Mouse (Mus musculus): ENCODE measurements around the gene Plekhg4.

Plekhg4 gene

GRCm38 (mm10) chr8:105373032-105373431, at the start of gene Plekhg4:
TSS of gene Plekhg4 (plus strand) at chr8:105373274.
- in situ Hi-C loops (cut with MboI; ENCODE audit: unreplicated experiment in 2 of 2): no loop called here

GRCm38 (mm10) chr8:105325641-105326093, 47.4 kb upstream of the Plekhg4 start:
- in situ Hi-C loops (cut with MboI; ENCODE audit: unreplicated experiment in 2 of 2): loop anchor here in 1 of 2 experiments (25.0 kb wide), 1 partner anchor 837 kb away; the partner anchor contains the start of genes Pla2g15 and Slc7a6

- in situ Hi-C loops (cut with MboI; ENCODE audit: unreplicated experiment in 2 of 2): loop anchor here in 1 of 2 experiments (25.0 kb wide), 1 partner anchor 836 kb away; the partner anchor contains the start of genes Pla2g15 and Slc7a6
These were observed 46.9 kb upstream of the Plekhg4 start, which contains the start of the genes Lrrc29 and Tmem208 for GRCm38 (mm10) chr8:105326141-105326672. TSS of gene Lrrc29 (minus strand) at chr8:105326278. TSS of gene Tmem208 (plus strand) at chr8:105326354.

GRCm38 (mm10) chr8:105326968-105327367, 46.1 kb upstream of the Plekhg4 start:
- in situ Hi-C loops (cut with MboI; ENCODE audit: unreplicated experiment in 2 of 2): loop anchor here in 1 of 2 experiments (25.0 kb wide), 1 partner anchor 835 kb away; the partner anchor contains the start of genes Pla2g15 and Slc7a6

GRCm38 (mm10) chr8:105330325-105330724, 42.7 kb upstream of the Plekhg4 start:
- in situ Hi-C loops (cut with MboI; ENCODE audit: unreplicated experiment in 2 of 2): loop anchor here in 1 of 2 experiments (25.0 kb wide), 1 partner anchor 832 kb away; the partner anchor contains the start of genes Pla2g15 and Slc7a6

DNA sequence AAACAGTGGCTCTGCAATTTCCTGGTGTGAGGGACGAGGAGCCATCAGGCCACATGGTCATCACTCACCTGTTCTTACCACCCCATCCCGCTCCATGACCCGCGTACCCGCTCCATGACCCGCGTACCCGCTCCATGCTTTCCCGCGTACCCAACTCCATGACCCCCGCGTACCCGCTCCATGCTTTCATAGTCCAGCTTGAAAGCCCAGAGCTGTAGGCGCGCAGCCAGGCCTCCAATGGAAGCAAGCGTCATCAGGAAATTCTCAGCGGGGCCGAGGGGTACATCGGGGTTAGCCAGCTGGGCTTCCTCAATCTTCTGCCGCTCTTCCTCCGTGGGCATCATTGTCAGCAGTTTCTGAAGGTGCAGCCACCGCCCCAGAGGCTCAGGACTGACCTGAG, 41.6 kb upstream of the Plekhg4 start:
- in situ Hi-C loops (cut with MboI; ENCODE audit: unreplicated experiment in 2 of 2): loop anchor here in 1 of 2 experiments (25.0 kb wide), 1 partner anchor 831 kb away; the partner anchor contains the start of genes Pla2g15 and Slc7a6

DNA sequence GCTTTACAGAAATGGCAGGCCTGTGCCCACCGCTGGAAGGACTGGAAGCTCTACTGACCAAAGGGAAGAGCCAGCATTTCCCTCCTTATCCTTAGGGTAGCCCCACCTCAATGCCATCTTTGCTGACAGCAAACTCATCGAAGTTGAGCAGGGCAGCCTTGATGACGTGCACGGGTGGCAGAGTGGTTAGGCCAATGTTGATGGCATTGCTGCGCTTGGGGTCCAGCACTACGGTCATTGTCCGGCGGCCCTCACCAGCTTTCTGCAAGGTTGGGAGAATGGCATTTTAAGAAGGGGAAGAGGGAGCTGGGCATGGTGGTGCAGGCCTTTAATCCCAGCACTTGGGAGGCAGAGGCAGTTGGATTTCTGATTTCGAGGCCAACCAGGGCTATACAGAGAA, 41.1 kb upstream of the Plekhg4 start:
- in situ Hi-C loops (cut with MboI; ENCODE audit: unreplicated experiment in 2 of 2): loop anchor here in 1 of 2 experiments (25.0 kb wide), 1 partner anchor 830 kb away; the partner anchor contains the start of genes Pla2g15 and Slc7a6

DNA sequence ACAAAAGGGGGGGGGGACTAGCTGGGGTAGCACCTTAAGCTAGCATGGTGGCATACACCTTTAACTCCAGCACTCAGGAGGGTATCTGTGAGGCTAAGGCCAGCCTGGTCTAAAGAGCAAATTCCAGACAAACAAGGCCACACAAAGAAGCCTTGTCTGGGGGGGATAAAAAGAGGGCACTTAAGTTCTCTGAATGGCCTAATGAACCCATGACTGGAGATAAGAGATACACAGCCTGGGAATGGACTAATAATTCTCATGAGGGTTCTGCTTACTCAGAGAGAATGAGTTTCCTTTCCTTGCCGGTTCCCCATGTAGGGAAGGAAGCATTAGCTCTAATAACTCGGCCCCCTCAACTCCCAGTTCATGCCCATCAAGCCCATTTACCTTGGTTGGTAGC, 40.6 kb upstream of the Plekhg4 start:
- in situ Hi-C loops (cut with MboI; ENCODE audit: unreplicated experiment in 2 of 2): loop anchor here in 1 of 2 experiments (25.0 kb wide), 1 partner anchor 830 kb away; the partner anchor contains the start of genes Pla2g15 and Slc7a6

DNA sequence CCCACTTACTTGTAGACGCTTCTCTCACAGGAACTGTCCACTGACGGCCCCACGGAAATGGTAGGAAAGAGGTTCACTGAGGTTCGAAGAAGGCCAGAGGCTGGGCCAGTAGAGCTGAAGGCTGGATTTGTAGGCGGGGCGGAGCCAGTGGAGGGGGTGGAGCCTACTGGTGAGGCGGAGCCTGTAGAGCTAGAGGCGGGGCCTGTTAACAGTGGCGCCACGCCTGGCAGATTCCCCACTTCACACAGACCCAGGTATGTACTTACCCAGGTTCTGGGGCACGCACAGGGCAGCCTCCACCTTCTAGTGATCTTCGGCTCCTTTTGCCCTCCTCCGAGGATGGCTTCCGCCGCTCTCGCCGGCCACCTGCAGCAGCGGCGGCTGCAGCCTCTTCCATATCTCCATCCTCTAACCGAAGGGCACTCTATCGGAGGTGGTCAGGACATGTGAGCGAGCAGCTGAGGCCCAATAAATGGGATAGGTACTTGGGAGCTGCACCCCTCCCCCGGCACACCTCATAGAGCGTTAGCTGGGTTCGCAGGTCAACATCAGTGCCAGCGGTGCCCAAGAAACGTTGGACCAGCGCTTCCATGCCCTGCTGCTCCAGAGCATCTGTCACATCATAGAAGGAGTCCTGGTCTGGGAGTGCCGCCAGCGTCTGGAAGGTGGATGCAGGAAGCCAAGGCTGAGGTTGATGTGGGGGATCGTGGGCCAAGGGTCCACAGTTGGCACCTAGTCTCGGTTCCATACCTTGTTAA, 36.5 kb upstream of the Plekhg4 start:
- in situ Hi-C loops (cut with MboI; ENCODE audit: unreplicated experiment in 2 of 2): loop anchor here in 1 of 2 experiments (25.0 kb wide), 1 partner anchor 826 kb away; the partner anchor contains the start of genes Pla2g15 and Slc7a6

DNA sequence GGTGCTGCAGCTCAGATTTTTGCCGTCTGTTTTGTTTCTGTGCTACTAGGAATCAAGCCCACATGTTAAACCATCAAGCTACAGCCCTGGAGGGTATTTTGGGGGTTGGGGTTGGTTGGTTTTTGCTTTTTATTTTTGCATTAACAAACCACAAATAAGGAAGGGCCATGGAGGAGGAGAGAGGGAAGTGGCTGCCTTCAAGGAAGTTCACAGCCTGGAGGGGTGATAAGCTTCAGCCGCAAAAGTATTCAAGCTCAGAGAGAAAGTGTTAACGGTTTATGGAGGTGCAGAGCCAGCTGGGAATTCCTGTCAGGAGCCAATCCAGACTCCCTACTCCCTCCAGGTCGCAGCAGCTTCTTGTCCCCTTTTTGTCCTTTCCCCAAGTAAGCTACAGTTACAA, 34.1 kb upstream of the Plekhg4 start:
- in situ Hi-C loops (cut with MboI; ENCODE audit: unreplicated experiment in 2 of 2): loop anchor here in 1 of 2 experiments (25.0 kb wide), 1 partner anchor 823 kb away; the partner anchor contains the start of genes Pla2g15 and Slc7a6

DNA sequence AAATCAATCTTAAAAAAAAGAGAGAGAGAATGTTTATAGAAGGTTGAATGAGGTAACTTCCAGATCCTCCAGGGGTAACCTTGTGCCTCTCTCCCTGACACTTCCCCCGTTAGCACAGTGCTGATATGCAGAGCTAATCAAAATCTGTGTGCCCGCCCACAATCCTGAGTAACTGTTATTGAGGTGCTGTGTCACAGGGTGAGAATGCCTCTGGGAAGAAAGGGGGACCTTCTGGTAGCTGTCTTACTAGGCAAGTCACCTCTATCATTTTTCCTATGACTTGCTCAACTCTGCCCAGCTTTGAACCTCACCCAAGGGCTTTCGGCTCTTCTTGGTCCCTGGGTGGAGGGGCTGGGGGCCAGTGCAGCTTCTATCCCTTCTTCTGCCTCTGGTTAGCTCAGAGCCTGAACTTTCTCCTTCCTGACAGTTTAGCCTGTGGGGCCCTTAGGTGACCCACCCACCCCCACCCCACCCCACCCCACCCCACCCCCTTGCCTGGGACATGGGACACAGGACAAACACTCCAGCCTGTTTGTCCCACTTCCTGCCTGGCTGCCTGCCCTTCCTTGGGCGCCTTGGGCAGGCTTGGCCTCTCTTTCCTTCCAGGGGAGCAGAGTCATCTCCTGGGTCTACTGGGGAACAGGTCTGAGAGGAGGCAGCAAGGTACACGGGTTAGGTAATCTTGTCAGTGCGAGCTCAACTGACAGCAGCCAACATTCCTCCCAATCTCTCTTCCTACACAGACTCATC, 33.0 kb upstream of the Plekhg4 start:
- in situ Hi-C loops (cut with MboI; ENCODE audit: unreplicated experiment in 2 of 2): loop anchor here in 1 of 2 experiments (25.0 kb wide), 1 partner anchor 822 kb away; the partner anchor contains the start of genes Pla2g15 and Slc7a6

- in situ Hi-C loops (cut with MboI; ENCODE audit: unreplicated experiment in 2 of 2): loop anchor here in 1 of 2 experiments (25.0 kb wide), 1 partner anchor 821 kb away; the partner anchor contains the start of genes Pla2g15 and Slc7a6
These were observed 31.7 kb upstream of the Plekhg4 start for GRCm38 (mm10) chr8:105341399-105341798.

DNA sequence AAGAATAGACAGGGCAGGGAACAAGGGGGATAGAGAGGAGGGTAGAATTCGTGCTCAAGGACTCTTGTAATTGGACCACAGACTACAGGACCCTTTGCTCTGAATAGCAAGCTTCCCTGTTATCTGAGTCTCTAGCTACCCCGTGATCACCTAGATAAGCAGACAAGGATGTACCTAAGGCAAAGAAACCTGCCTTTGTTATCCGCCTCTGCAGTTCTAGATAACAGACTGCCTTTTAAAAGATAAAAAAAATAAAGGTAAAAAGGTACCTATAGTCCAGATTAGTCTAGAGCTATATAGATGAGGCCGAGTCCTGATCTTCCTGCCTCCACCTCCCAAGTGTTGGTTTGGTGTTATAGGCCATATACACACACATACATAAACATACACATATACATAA, 30.3 kb upstream of the Plekhg4 start:
- in situ Hi-C loops (cut with MboI; ENCODE audit: unreplicated experiment in 2 of 2): loop anchor here in 1 of 2 experiments (25.0 kb wide), 1 partner anchor 820 kb away; the partner anchor contains the start of genes Pla2g15 and Slc7a6

GRCm38 (mm10) chr8:105343791-105344574, 29.1 kb upstream of the Plekhg4 start:
- in situ Hi-C loops (cut with MboI; ENCODE audit: unreplicated experiment in 2 of 2): loop anchor here in 1 of 2 experiments (25.0 kb wide), 1 partner anchor 818 kb away; the partner anchor contains the start of genes Pla2g15 and Slc7a6

- in situ Hi-C loops (cut with MboI; ENCODE audit: unreplicated experiment in 2 of 2): loop anchor here (5.0 to 25.0 kb wide), 2 partner anchors 53 to 817 kb away; partner anchors contain the start of genes Pla2g15 (in 1 of the 2) and Slc7a6 (in 1 of the 2)
These were observed 27.8 kb upstream of the Plekhg4 start for GRCm38 (mm10) chr8:105345061-105345975.

GRCm38 (mm10) chr8:105346611-105347427, 26.3 kb upstream of the Plekhg4 start:
- in situ Hi-C loops (cut with MboI; ENCODE audit: unreplicated experiment in 2 of 2): loop anchor here (5.0 to 25.0 kb wide), 2 partner anchors 55 to 815 kb away; partner anchors contain the start of genes Pla2g15 (in 1 of the 2) and Slc7a6 (in 1 of the 2)

Measured in v-Abl transformed pro-B cells (cell line).